Mouse (Mus musculus): ENCODE data around the gene Hs6st3.

The Hs6st3 gene

DNA sequence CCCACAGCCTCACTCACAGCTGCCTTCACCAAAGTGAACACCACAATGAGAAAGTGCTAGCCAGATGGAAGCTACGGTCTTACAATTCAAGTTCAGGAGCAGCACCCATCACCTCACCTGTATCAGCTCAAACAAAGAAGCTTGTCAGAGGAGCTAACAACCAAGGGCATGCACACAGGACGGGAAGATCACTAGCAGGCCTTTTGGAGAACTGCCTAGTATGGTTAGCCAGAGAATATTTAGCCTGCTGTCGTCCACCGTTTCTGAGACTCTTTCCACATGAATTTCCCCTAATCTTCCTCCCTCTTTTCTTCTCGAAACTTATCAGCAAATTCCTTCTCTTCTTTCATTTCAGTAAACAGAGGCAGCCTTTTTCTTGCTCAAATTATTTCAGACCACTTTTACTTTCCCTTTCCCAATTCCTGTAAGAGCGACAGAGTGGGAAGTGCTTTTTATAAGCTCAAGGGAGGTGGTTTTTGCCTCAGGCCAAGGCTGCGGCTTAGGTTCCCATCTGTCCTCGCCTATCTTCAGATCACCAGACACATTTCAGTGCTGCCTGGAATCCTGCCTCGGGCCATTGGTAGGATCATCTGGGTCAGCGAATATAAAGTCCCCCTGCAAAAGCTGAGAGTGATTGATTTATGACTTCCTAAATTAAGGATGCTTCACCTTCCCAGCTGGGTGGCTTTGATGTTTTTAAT is 757.8 kb downstream of the Hs6st3 start:
- in situ Hi-C loops (cut with MboI, MseI), result no loop called here

DNA sequence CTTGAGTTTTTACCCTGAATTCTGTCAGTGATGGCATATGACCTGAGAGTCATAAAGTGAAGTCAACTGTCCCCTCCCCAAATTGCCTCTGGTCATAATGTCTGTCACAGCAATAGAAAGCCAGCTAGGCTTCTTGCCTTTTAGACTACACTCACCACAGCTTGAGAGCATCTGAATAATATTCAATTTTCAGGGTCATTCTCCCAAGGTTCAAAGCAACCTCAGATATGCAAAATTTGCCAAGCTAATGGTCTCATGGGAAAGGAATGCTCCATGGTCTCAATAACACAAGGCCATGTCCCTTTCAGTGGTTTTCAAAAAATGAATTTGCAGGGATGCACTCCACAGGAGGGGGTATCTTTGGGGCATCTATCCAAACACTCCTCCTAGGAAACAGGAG is 764.3 kb downstream of the Hs6st3 start:
- in situ Hi-C loops (cut with MboI, MseI), result no loop called here

DNA sequence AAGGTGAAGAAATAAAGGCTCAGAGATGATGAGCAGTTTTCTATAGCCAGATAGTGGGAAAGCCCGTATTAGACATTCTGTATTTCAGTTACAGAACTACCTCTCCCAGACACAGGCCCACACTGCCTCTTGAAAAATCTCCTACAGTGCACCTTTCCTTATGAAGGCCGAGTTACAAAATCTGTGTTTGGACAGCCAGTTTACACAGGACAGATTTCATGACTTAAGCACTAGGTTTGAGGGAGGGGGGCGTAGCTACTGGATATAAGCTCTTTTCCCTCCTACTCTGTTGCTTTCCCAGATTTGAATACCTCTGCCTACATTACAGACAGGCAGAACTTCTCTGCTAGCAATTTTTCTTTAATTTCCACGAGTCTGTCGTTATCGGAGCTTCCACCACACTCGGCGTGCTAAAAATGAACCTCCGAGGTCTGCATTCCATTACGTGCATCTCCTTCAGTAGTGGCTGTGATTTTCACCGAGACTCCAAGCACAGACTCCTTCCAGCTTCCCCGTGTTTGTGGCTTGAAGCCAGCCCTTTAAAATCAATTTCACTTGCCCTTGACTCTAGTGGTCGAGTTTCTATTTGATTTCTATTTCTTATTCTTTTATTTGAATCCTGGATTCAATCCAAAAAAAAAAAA is 770.0 kb downstream of the Hs6st3 start:
- in situ Hi-C loops (cut with MboI, MseI), result no loop called here

DNA sequence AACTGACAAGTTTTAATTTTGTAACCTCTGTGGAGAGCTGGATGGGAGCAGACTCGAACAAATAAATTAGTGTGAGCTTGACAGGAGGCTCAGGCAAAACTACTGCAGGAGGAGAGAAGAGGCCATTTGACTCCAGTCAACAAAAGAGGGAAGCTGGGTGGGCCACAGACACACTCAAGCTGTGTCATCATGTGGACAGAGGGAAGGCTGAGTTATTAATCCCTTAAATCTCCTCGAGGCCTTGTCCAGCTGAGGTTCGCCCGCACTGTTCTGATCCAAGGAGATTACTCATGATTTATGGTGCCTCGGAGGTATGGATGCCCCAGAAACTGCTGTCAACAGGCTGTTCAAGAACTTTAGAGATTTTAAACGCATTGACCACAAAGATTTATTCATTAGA is 776.4 kb downstream of the Hs6st3 start:
- in situ Hi-C loops (cut with MboI, MseI), result no loop called here

DNA sequence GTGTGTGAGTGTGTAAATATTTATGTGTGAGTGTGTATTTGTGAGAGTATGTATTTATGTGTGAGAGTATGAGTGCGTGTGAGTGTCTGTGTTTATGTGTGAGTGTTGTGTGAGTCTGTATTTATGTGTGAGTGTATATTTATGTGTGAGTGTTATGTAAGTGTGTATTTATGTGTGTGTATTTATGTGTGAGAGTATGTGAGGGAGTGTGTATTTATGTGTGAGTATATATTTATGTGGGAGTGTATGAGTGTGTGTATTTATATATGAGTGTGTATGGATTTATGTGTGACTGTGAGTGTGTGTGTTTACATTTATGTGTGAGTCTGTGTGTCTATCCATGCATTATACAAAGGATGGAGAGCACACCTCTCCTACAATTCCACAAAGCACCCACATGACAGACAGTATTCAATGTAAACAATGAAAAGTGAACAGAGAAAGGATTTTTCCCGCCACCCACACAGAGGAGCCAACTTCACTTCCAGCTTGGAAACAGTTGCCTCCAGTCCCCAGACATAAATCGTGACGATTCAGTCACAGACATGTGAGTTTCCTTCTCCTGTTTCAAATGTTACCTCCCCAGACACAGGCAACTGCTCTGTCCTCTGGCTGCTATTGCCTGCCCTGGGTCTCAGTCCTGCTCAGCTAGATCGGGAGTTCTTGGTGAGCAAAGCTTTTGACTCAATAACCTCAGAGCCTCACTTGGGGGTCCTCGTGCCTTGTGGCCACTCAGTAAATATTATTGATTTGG is 780.3 kb downstream of the Hs6st3 start:
- in situ Hi-C loops (cut with MboI, MseI), result no loop called here

DNA sequence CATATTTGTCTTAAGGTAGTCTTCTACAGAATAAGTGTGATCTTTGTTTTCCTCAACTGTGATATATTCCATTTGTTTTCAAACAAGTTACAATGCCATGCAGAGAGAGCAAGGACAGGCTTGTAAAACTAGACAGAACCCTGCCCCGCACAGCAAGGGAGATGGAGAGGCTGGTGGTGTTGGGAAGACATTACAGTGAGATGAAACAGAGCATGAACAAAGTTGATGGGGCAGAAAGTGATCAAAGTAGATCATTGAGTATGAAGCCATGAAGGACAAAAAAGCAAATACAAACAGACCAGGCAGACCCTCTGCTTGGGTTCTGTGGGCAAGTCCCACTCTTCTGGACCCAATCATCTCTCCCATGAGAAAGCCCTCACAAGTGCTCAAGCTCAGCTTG is 781.0 kb downstream of the Hs6st3 start:
- in situ Hi-C loops (cut with MboI, MseI), result no loop called here

Data from T-helper 17 cell (primary cell).